ENCODE assay signal across 8 mouse cellular contexts in genomic region chr16:38341396-38342324, GRCm38 (mm10). TPM values are rescaled to one million over a fixed set of nuclear protein-coding genes. Genes with fewer than 3 reads are reported as not detected.
DNase-seq lines count a peak whose midpoint lies in the region; ATAC-seq and TF ChIP-seq lines count a peak whose summit lies in the region.

Maats1 (minus strand) TSS chr16:38342143.

- H3K4me1 ChIP-seq in lung, embryonic 14.5 days (ENCODE audit: insufficient read depth): no peaks in the 10 kb centered on the region
- peaks cover 9% of the 10 kb centered on the region for H3K4me1 ChIP-seq in neural tube, embryonic 15.5 days
- H3K4me1 ChIP-seq in thymus, adult 2 months (replicated peaks; ENCODE audit: control insufficient read depth, insufficient read depth, low read length): peaks cover 4% of the 10 kb centered on the region; the same call in 1 of the 2 replicates

- 11% methylated on average over 30 of the region's 30 CpGs for WGBS in lung, embryonic 14.5 days
- 8% methylated on average over 30 of the region's 30 CpGs for WGBS in neural tube, embryonic 15.5 days
- 44% methylated on average over 30 of the region's 30 CpGs for WGBS in thymus, adult 2 months

- no peak for TF ChIP-seq CTCF in lung, embryonic 14.5 days (IDR thresholded peaks at IDR 0.05; ENCODE audit: low read depth)
- no peak for TF ChIP-seq CTCF in thymus, adult 2 months (IDR thresholded peaks at IDR 0.05; ENCODE audit: borderline replicate concordance, control insufficient read depth, extremely low read depth, insufficient read depth, low read length, poor library complexity)

- H3K27ac ChIP-seq in lung, embryonic 14.5 days (ENCODE audit: low read depth): no peak within 1 kb of the TSS
- H3K27ac ChIP-seq in neural tube, embryonic 15.5 days (replicated peaks): peak within 1 kb of the TSS; percentile 61; the same call in 1 of the 2 replicates
- H3K27ac ChIP-seq in thymus, adult 2 months (ENCODE audit: control insufficient read depth, insufficient read depth, low read length): no peak within 1 kb of the TSS

- ATAC-seq in hematopoietic stem cell, adult 5-6 weeks (replicated peaks in 1 of 2; ENCODE audit: insufficient read depth in 1 of 2, low FRiP score in 2 of 2, low TSS enrichment in 1 of 2, low read depth in 1 of 2, poor library complexity in 2 of 2, severe bottlenecking in 2 of 2): peak; percentile 81 to 85
- ATAC-seq in lung, embryonic 14.5 days (ENCODE audit: insufficient read depth): peak; percentile 89
- ATAC-seq in neural tube, embryonic 15.5 days (ENCODE audit: low FRiP score): peak; percentile 92

- H3K4me3 ChIP-seq in lung, embryonic 14.5 days (ENCODE audit: low read depth, low read length): peak within 1 kb of the TSS; percentile 32
- H3K4me3 ChIP-seq in neural tube, embryonic 15.5 days (replicated peaks): peak within 1 kb of the TSS; percentile 48
- no peak within 1 kb of the TSS for H3K4me3 ChIP-seq in thymus, adult 2 months (ENCODE audit: control insufficient read depth, insufficient read depth, low read length)

- no peaks in the 10 kb centered on the region for H3K36me3 ChIP-seq in lung, embryonic 14.5 days (ENCODE audit: insufficient read depth)
- H3K36me3 ChIP-seq in neural tube, embryonic 15.5 days: no peaks in the 10 kb centered on the region
- H3K36me3 ChIP-seq in thymus, adult 2 months (ENCODE audit: control insufficient read depth, insufficient read depth, low read length): no peaks in the 10 kb centered on the region

- TF ChIP-seq POLR2A in thymus, adult 2 months (IDR thresholded peaks at IDR 0.05; ENCODE audit: control insufficient read depth, extremely low read depth, insufficient read depth, low read length, poor library complexity): no peak

- H3K4me2 ChIP-seq in lung, embryonic 14.5 days: peak within 1 kb of the TSS; percentile 65
- peak within 1 kb of the TSS; percentile 85 for H3K4me2 ChIP-seq in neural tube, embryonic 15.5 days

- H3K9me3 ChIP-seq in lung, embryonic 14.5 days (ENCODE audit: low read depth, low read length): no peaks in the 10 kb centered on the region
- H3K9me3 ChIP-seq in neural tube, embryonic 15.5 days (replicated peaks): no peaks in the 10 kb centered on the region

- H3K27me3 ChIP-seq in lung, embryonic 14.5 days (ENCODE audit: insufficient read depth, low read length): no peaks in the 10 kb centered on the region
- H3K27me3 ChIP-seq in neural tube, embryonic 15.5 days (replicated peaks): no peaks in the 10 kb centered on the region
- no peaks in the 10 kb centered on the region for H3K27me3 ChIP-seq in thymus, adult 2 months (ENCODE audit: control insufficient read depth, insufficient read depth, low read length)

- peak; percentile 73 for DNase-seq in NIH3T3 (ENCODE audit: low read depth)
- peak; percentile 81 to 85 for DNase-seq in cerebellum, postnatal 10 days
- peak; percentile 28 to 78 for DNase-seq in frontal cortex, adult 2 months (ENCODE audit: extremely low spot score in 1 of 2, low spot score in 1 of 2)
- peak; percentile 73 for DNase-seq in layer of hippocampus, adult 9-11 months
- DNase-seq in lung, embryonic 14.5 days: peak; percentile 89
- peak; percentile 36 for DNase-seq in thymus, adult 2 months

- H3K9ac ChIP-seq in lung, embryonic 14.5 days: peak within 1 kb of the TSS; percentile 41
- H3K9ac ChIP-seq in neural tube, embryonic 15.5 days (replicated peaks): peak within 1 kb of the TSS; percentile 54

RNA-seq across cellular contexts. Expression of gene Maats1, which starts in this region (rescaled TPM):
- 0.80 and 0.86 TPM in 2 replicates for polyA plus RNA-seq in frontal cortex, adult 2 months (2012; rRNA removed)
- not detected in 2 replicates for total RNA-seq in hematopoietic stem cell, adult 5-6 weeks (2017)
- polyA plus RNA-seq in lung, embryonic 14.5 days (2014; fragmentation: Nextera tagmentation; extraction: Ambion mirVana): 0.12 and 0.14 TPM in 2 replicates
- polyA plus RNA-seq in neural tube, embryonic 15.5 days (2015; fragmentation: Nextera tagmentation; extraction: Ambion mirVana): 0.40 and 0.88 TPM in 2 replicates
- 0.05 and 0.12 TPM in 2 replicates for polyA plus RNA-seq in thymus, adult 2 months (2012; rRNA removed)

Comparison
In these comparisons a context has a peak if more than half of its experiments do, and no peak if none do; other contexts are left out.
1. Peak in DNase-seq in frontal cortex, adult 2 months; RNA of the gene not detected or under 1 TPM.
2. Peak in ATAC-seq in hematopoietic stem cell, adult 5-6 weeks; RNA of the gene not detected or under 1 TPM.
3. Peak in DNase-seq, ATAC-seq, H3K4me3 ChIP-seq, H3K9ac ChIP-seq and H3K4me2 ChIP-seq in lung, embryonic 14.5 days; RNA of the gene not detected or under 1 TPM.
4. Peak in ATAC-seq, H3K4me3 ChIP-seq, H3K27ac ChIP-seq, H3K9ac ChIP-seq and H3K4me2 ChIP-seq in neural tube, embryonic 15.5 days; RNA of the gene not detected or under 1 TPM.
5. Peak in DNase-seq in thymus, adult 2 months; RNA of the gene not detected or under 1 TPM.
6. DNase-seq: peak in every context shown above with its lines; median percentile 89 in lung, embryonic 14.5 days; 83 in cerebellum, postnatal 10 days; 73 in NIH3T3; 73 in layer of hippocampus, adult 9-11 months; 53 in frontal cortex, adult 2 months; 36 in thymus, adult 2 months.